Mouse (Mus musculus) hindbrain, embryonic 12.5 days (tissue): Measurements from ENCODE around the gene Susd6. TPM values are rescaled to one million over a fixed set of nuclear protein-coding genes. Genes with fewer than 3 reads are reported as not detected.

ENCODE experiments used
- ATAC-seq: fragments of 200-750 bp; cut with Nextera tagmentation; 2 replicates; pipeline ENCODE4 v1.8.0; 2017; ENCODE audit warnings: moderate TSS enrichment; ENCODE audit not compliant: low FRiP score
- H3K27ac ChIP-seq: fragments of 300-500 bp; sonication (generic); 2 replicates; pipeline ENCODE4 v1.5.1; 2016; ENCODE audit warnings: mild to moderate bottlenecking
- H3K27me3 ChIP-seq: fragments of 300-500 bp; sonication (generic); 2 replicates; pipeline ENCODE4 v1.6.1; 2016; ENCODE audit warnings: mild to moderate bottlenecking
- H3K36me3 ChIP-seq: fragments of 300-500 bp; sonication (generic); 2 replicates; pipeline ENCODE4 v1.6.1; 2016; ENCODE audit warnings: mild to moderate bottlenecking
- H3K4me1 ChIP-seq: fragments of 300-500 bp; sonication (generic); 2 replicates; pipeline ENCODE4 v1.6.1; 2016
- H3K4me2 ChIP-seq: fragments of 300-500 bp; sonication (generic); replicated peaks from 2 replicates; pipeline ENCODE4 v1.6.1; 2016; ENCODE audit warnings: mild to moderate bottlenecking
- H3K4me3 ChIP-seq: fragments of 300-500 bp; sonication (generic); 2 replicates; pipeline ENCODE4 v1.5.1; 2016; ENCODE audit warnings: mild to moderate bottlenecking
- H3K9ac ChIP-seq: fragments of 300-500 bp; sonication (generic); 2 replicates; pipeline ENCODE4 v1.6.1; 2016; ENCODE audit warnings: mild to moderate bottlenecking, moderate library complexity
- H3K9me3 ChIP-seq: fragments of 300-500 bp; sonication (generic); replicated peaks from 2 replicates; pipeline ENCODE4 v1.6.1; 2016; ENCODE audit warnings: mild to moderate bottlenecking
- WGBS: fragments of 180-500 bp; shearing (Covaris S2); methylation state at CpG from one replicate; pipeline ENCODE4 v1.1.7; 2016; 5-methylcytosine and 5-hydroxymethylcytosine counted together
- polyA plus RNA-seq: library from polyadenylated mRNA; unstranded; fragments of >200 nt; fragmentation: Nextera tagmentation; extraction: Ambion mirVana; gene quantifications from 2 replicates; pipeline ENCODE4 v1.2.1, GENCODE M21; 2016

The Susd6 gene
- polyA plus RNA-seq, 1 experiment from 2014 or later, result 18.8 TPM

GRCm38 (mm10) chr12:80893720-80894494 is 103.6 kb downstream of the Susd6 start:
- Histone ChIP-seq H3K4me2 (no peak overlapping the region), H3K27me3 (no peaks in the 10 kb centered on the region), H3K4me3 (no peak overlapping the region), H3K9me3 (0 out of 2 replicates have a peak, but pooled peaks cover 7% of the 10 kb centered on the region), H3K4me1 (peaks cover 4% of the 10 kb centered on the region; the same call in 1 of the 2 replicates), H3K27ac (no peak overlapping the region), H3K36me3 (no peaks in the 10 kb centered on the region), H3K9ac (no peak overlapping the region)
- 88% methylated on average over 18 of the region's 18 CpGs for WGBS
- no peak for ATAC-seq

- 8% methylated on average over 19 of the region's 19 CpGs for WGBS
- no peak overlapping the region for H3K9ac ChIP-seq
Observed at GRCm38 (mm10) chr12:80894973-80895570, 104.8 kb downstream of the Susd6 start.

DNA sequence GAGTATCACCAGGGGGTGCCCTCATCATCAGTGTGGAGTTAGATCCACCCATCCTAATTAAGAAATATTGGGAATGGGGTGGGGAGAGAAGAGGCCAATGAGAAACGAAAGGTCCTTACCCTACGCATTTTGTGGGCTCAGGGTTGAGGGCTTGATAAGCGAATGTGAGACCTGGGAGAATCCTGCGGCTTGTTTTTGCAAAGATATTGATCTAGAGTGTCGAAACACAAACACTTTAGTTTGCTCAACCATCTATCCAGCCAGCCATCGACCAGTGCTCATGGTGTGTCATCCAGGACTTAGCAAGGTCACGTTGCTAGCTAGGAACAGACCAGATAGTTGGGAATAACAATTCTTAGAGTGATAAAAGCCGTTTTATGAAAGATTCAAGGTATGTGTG is 119.3 kb downstream of the Susd6 start:
- Histone ChIP-seq H3K4me2 (no peak overlapping the region), H3K4me3 (no peak overlapping the region), H3K36me3 (no peaks in the 10 kb centered on the region), H3K27ac (no peak overlapping the region), H3K9ac (no peak overlapping the region), H3K9me3 (no peaks in the 10 kb centered on the region), H3K27me3 (no peaks in the 10 kb centered on the region), H3K4me1 (no peaks in the 10 kb centered on the region)
- ATAC-seq, result no peak
- WGBS, result 87% methylated on average over 8 of the region's 8 CpGs

More at GRCm38 (mm10) chr12:80894973-80895570, 104.8 kb downstream of the Susd6 start:
- Histone ChIP-seq H3K4me1 (peaks cover 4% of the 10 kb centered on the region; the same call in 1 of the 2 replicates), H3K4me2 (peak overlapping the region; percentile 49), H3K27me3 (no peaks in the 10 kb centered on the region), H3K27ac (no peak overlapping the region), H3K9me3 (no peaks in the 10 kb centered on the region), H3K4me3 (peak overlapping the region; percentile 25), H3K36me3 (no peaks in the 10 kb centered on the region)
- peak; percentile 83 for ATAC-seq

DNA sequence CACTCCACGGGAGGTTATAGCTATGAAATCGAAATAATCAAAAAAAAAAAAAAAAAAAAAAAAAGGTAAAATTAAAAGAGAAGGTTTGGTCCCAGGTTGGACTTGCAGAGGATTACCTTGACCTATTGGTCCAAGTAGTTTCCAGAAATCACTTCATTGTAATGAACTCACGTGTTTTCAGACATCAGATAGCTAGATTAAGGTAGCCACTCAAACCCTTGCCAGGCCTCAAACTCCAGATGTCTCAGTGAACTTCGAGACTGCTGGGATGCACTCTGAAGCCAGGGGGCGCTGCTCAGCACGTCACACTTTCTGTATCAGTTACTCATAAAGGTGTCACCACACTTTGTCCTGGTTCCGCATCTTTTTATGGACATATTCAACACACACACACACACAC is 127.5 kb downstream of the Susd6 start:
- WGBS, result 59% methylated on average over 7 of the region's 7 CpGs
- no peak overlapping the region for H3K9ac ChIP-seq
- no peak overlapping the region for H3K4me3 ChIP-seq
- H3K27ac ChIP-seq, result no peak overlapping the region
- no peaks in the 10 kb centered on the region for H3K36me3 ChIP-seq
- no peak for ATAC-seq
- H3K27me3 ChIP-seq, result 0 out of 2 replicates have a peak, but pooled peaks cover 3% of the 10 kb centered on the region
- no peaks in the 10 kb centered on the region for H3K9me3 ChIP-seq
- no peak overlapping the region for H3K4me2 ChIP-seq
- peaks cover 3% of the 10 kb centered on the region; the same call in 1 of the 2 replicates for H3K4me1 ChIP-seq

- no peaks in the 10 kb centered on the region for H3K36me3 ChIP-seq
- H3K9ac ChIP-seq, result no peak overlapping the region
- H3K4me3 ChIP-seq, result no peak overlapping the region
- H3K4me1 ChIP-seq, result peaks cover 4% of the 10 kb centered on the region; the same call in 1 of the 2 replicates
- 0 out of 2 replicates have a peak, but pooled peaks cover 4% of the 10 kb centered on the region for H3K27me3 ChIP-seq
- ATAC-seq, result no peak
- WGBS, result 95% methylated on average over 5 of the region's 5 CpGs
- no peaks in the 10 kb centered on the region for H3K9me3 ChIP-seq
- H3K27ac ChIP-seq, result no peak overlapping the region
- H3K4me2 ChIP-seq, result no peak overlapping the region
Observed at GRCm38 (mm10) chr12:80921301-80921700, 131.0 kb downstream of the Susd6 start.

- no peak overlapping the region for H3K9ac ChIP-seq
- no peak overlapping the region for H3K27ac ChIP-seq
- 10% methylated on average over 7 of the region's 7 CpGs for WGBS
- no peak overlapping the region for H3K4me3 ChIP-seq
- H3K4me2 ChIP-seq, result peak overlapping the region; percentile 24; the same call in 1 of the 2 replicates
- H3K36me3 ChIP-seq, result no peaks in the 10 kb centered on the region
- H3K27me3 ChIP-seq, result 0 out of 2 replicates have a peak, but pooled peaks cover 4% of the 10 kb centered on the region
- H3K9me3 ChIP-seq, result no peaks in the 10 kb centered on the region
- ATAC-seq, result no peak
- H3K4me1 ChIP-seq, result peaks cover 4% of the 10 kb centered on the region; the same call in 1 of the 2 replicates
Observed at GRCm38 (mm10) chr12:80922869-80923268, 132.6 kb downstream of the Susd6 start.

GRCm38 (mm10) chr12:80923602-80924001 is 133.3 kb downstream of the Susd6 start:
- Histone ChIP-seq H3K4me2 (no peak overlapping the region), H3K27ac (no peak overlapping the region), H3K9ac (no peak overlapping the region), H3K27me3 (0 out of 2 replicates have a peak, but pooled peaks cover 4% of the 10 kb centered on the region), H3K9me3 (no peaks in the 10 kb centered on the region), H3K4me3 (no peak overlapping the region), H3K36me3 (no peaks in the 10 kb centered on the region), H3K4me1 (peaks cover 4% of the 10 kb centered on the region; the same call in 1 of the 2 replicates)
- 60% methylated on average over 5 of the region's 5 CpGs for WGBS
- no peak for ATAC-seq

- 73% methylated on average over 3 of the region's 3 CpGs for WGBS
- Histone ChIP-seq H3K36me3 (no peaks in the 10 kb centered on the region), H3K27me3 (0 out of 2 replicates have a peak, but pooled peaks cover 4% of the 10 kb centered on the region), H3K9me3 (no peaks in the 10 kb centered on the region), H3K4me3 (no peak overlapping the region), H3K4me1 (peaks cover 4% of the 10 kb centered on the region; the same call in 1 of the 2 replicates), H3K4me2 (no peak overlapping the region), H3K27ac (no peak overlapping the region), H3K9ac (no peak overlapping the region)
- no peak for ATAC-seq
Observed at GRCm38 (mm10) chr12:80924205-80924604, 133.9 kb downstream of the Susd6 start.

DNA sequence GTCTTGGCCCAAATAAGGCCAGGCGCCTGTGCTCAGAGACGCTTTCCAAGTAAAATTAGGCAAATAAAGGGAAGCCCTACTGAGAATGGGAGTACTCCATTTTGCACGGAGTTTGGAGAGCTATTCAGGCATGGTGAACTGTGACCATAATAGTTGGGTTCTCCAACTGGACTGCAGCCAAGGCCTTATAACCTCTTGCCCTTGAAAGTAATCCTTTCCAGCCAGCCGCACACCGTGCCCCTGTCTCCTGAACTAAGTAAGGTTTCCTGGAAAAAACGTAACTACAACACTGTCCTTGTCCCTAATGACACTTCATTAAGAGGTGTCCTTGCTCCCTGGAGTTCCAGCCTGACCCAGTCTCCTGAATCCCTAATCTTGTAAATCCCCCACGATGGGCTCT is 135.6 kb downstream of the Susd6 start:
- peaks cover 4% of the 10 kb centered on the region; the same call in 1 of the 2 replicates for H3K4me1 ChIP-seq
- no peak overlapping the region for H3K27ac ChIP-seq
- no peaks in the 10 kb centered on the region for H3K36me3 ChIP-seq
- no peak for ATAC-seq
- H3K4me3 ChIP-seq, result no peak overlapping the region
- 0 out of 2 replicates have a peak, but pooled peaks cover 4% of the 10 kb centered on the region for H3K27me3 ChIP-seq
- H3K4me2 ChIP-seq, result no peak overlapping the region
- 48% methylated on average over 7 of the region's 7 CpGs for WGBS
- H3K9ac ChIP-seq, result no peak overlapping the region
- H3K9me3 ChIP-seq, result no peaks in the 10 kb centered on the region

DNA sequence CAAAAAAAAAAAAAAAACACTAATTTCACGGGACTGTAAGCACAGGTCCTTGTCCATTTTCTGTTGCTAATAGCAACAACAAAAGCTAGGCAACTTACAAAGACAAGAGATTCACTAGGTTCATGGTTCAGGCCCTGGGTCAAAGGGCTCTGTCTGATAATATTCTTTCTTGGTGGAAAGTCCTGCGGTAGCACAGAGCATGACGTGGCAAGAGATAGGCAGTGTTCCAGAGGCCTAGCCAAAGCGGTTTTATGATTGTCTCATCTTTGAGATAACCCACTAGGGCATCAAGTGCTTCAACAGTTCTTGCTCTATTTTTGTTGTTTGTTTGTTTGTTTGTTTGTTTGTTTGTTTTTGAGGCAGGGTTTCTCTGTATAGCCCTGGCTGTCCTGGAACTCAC is 136.2 kb downstream of the Susd6 start:
- Histone ChIP-seq H3K36me3 (no peaks in the 10 kb centered on the region), H3K4me3 (no peak overlapping the region), H3K27me3 (0 out of 2 replicates have a peak, but pooled peaks cover 4% of the 10 kb centered on the region), H3K4me2 (no peak overlapping the region), H3K27ac (no peak overlapping the region), H3K9ac (no peak overlapping the region), H3K4me1 (peaks cover 4% of the 10 kb centered on the region; the same call in 1 of the 2 replicates), H3K9me3 (no peaks in the 10 kb centered on the region)
- ATAC-seq, result no peak
- 82% methylated on average over 4 of the region's 4 CpGs for WGBS

DNA sequence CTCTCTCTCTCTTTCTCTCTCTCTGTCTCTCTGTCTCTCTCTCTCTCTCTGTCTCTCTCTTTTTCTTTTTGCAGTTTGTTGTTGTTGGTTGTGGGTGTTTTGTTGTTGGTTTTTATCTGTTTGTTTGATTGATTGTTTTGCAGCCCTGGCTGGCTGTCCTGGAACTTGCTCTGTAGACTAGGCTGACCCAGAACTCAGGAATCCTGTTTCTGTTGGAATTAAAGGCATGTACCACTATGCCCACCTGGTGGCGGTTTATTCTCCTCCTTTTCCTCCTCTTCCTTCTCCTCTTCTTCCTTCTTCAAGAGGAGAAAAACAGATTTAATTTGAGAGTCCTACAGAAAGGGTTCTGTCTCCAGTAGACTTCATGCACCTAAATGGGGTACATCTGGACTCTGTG is 137.2 kb downstream of the Susd6 start:
- ATAC-seq, result no peak
- H3K9me3 ChIP-seq, result no peaks in the 10 kb centered on the region
- H3K36me3 ChIP-seq, result no peaks in the 10 kb centered on the region
- H3K27ac ChIP-seq, result no peak overlapping the region
- no peak overlapping the region for H3K4me2 ChIP-seq
- 82% methylated on average over 1 of the region's 1 CpGs for WGBS
- H3K27me3 ChIP-seq, result 0 out of 2 replicates have a peak, but pooled peaks cover 4% of the 10 kb centered on the region
- H3K9ac ChIP-seq, result no peak overlapping the region
- H3K4me1 ChIP-seq, result peaks cover 4% of the 10 kb centered on the region; the same call in 1 of the 2 replicates
- no peak overlapping the region for H3K4me3 ChIP-seq

GRCm38 (mm10) chr12:80928881-80929280 is 138.6 kb downstream of the Susd6 start:
- H3K4me2 ChIP-seq, result no peak overlapping the region
- H3K4me1 ChIP-seq, result no peaks in the 10 kb centered on the region
- no peak overlapping the region for H3K27ac ChIP-seq
- no peaks in the 10 kb centered on the region for H3K9me3 ChIP-seq
- WGBS, result 74% methylated on average over 3 of the region's 3 CpGs
- no peaks in the 10 kb centered on the region for H3K36me3 ChIP-seq
- H3K9ac ChIP-seq, result no peak overlapping the region
- no peaks in the 10 kb centered on the region for H3K27me3 ChIP-seq
- ATAC-seq, result no peak
- H3K4me3 ChIP-seq, result no peak overlapping the region
